Mouse (Mus musculus) layer of hippocampus, adult 2 months (tissue): ENCODE measurements around the gene Gm1673. TPM values are rescaled to one million over a fixed set of nuclear protein-coding genes. Genes with fewer than 3 reads are reported as not detected.
A peak's percentile ranks its signal among the peaks of the same experiment; 100 is the strongest.
"Not testable (repeated sequence)": the region's sequence is repeated elsewhere in the genome, so short reads cannot be mapped to it uniquely, and the experiment has no call there.

Experiments used
- DNase-seq, 2 experiments: peaks; one replicate each; pipeline ENCODE4 v3.0.0; 2022; ENCODE audit warnings: low spot score in 2 of 2
- H3K27ac ChIP-seq: fragments of 200-600 bp; 2 replicates; pipeline ENCODE4 v1.8.1; 2022
- H3K4me3 ChIP-seq: fragments of 200-600 bp; 2 replicates; pipeline ENCODE4 v1.8.1; 2022; ENCODE audit warnings: mild to moderate bottlenecking
- CTCF ChIP-seq: fragments of 200-600 bp; conservative IDR thresholded peaks from 2 replicates; pipeline ENCODE4 v1.8.1; 2022; ENCODE audit warnings: antibody characterized with exemption, mild to moderate bottlenecking, moderate library complexity
- long read RNA-seq, 2 experiments: library from polyadenylated mRNA; stranded (forward); transcript quantifications; one replicate each; pipeline ENCODE4 v2.0.0; 2021; ENCODE audit warnings: borderline mapping rate in 2 of 2
- total RNA-seq, 2 experiments: library from RNA; stranded (reverse); gene quantifications; 2 replicates each; pipeline ENCODE4 v1.2.3; 2021

The Gm1673 gene
- total RNA-seq: 10 to 100 TPM; 57.5 to 58.0 TPM
- long read RNA-seq, experiment 1, transcript Gm1673-203 (4 exons, 511 nt): major isoform, 26 of 46 reads
- long read RNA-seq, experiment 1, transcript Gm1673-201 (4 exons, 477 nt): minor isoform, 18 of 46 reads
- long read RNA-seq, experiment 1, partial matches to known transcripts: 0 of 46 reads
- long read RNA-seq, experiment 1, other reads (novel, unspliced or antisense): 1 of 46 reads
- long read RNA-seq, experiment 2, transcript Gm1673-205 (3 exons, 661 nt): minor isoform, 6 of 58 reads
- long read RNA-seq, experiment 2, transcript Gm1673-203 (4 exons, 511 nt): major isoform, 23 of 58 reads
- long read RNA-seq, experiment 2, transcript Gm1673-201 (4 exons, 477 nt): minor isoform, 21 of 58 reads
- long read RNA-seq, experiment 2, partial matches to known transcripts: 0 of 58 reads
- long read RNA-seq, experiment 2, other reads (novel, unspliced or antisense): 7 of 58 reads

- peak; percentile 79 for TF ChIP-seq CTCF
- Histone ChIP-seq H3K27ac (peak within 1 kb of the TSS; percentile 99), H3K4me3 (peak within 1 kb of the TSS; percentile 95)
- peak; percentile 91 to 95 for DNase-seq
Measured at GRCm38 (mm10) chr5:33983309-33984121, at the start of gene Gm1673. Gene Gm1673 (plus strand): TSS chr5:33983433.

- no peak overlapping the region for H3K4me3 ChIP-seq
- no peak for DNase-seq
- TF ChIP-seq CTCF: no peak
- no peak overlapping the region for H3K27ac ChIP-seq
Measured at GRCm38 (mm10) chr5:33934081-33934480, 49.2 kb upstream of the Gm1673 start.

- no peak for DNase-seq
- Histone ChIP-seq H3K27ac (no peak overlapping the region), H3K4me3 (peak overlapping the region; percentile 84)
- no peak for TF ChIP-seq CTCF
Measured at GRCm38 (mm10) chr5:33934877-33935276, 48.4 kb upstream of the Gm1673 start.

- peak overlapping the region; percentile 84 for H3K4me3 ChIP-seq
- H3K27ac ChIP-seq: peak overlapping the region; percentile 97
- DNase-seq: no peak
- TF ChIP-seq CTCF: no peak
Measured at GRCm38 (mm10) chr5:33935700-33936111, 47.5 kb upstream of the Gm1673 start.

DNA sequence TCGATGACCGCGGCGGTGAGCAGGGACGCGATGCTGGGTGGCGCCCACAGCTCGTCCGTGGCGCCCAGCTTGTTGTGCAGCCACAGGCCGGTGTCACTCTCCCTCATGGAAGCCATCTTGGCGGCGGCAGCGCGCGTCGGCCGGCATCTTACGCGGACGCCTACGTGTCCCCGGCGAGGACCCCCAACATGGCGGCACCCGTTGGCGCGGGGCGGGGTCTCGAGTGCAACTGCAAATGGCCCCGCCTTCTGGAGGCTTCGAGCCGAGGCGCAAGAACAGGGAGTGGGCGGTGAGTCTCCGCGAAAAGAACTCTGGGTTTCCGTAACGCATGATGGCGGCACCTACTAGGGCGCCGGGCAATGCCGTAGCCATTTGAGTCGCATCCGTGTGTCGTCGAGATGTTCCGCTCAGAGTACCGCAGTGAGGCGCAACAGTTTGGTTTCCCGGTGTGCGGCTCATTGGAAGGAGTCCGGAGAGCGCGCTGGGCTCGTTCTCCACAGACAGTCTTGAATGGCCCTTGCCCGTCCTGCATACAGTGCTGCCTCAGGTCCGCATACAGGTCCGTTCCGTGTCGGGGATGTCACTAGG lies 47.0 kb upstream of the Gm1673 start, which contains the start of gene Nelfa:
Gene Nelfa (minus strand): TSS at position 294 of the 588 bp plus-strand sequence.
- TF ChIP-seq CTCF: peak; percentile 20; the same call in 1 of the 2 replicates
- DNase-seq: peak; percentile 99 to 100

GRCm38 (mm10) chr5:33937230-33937629 lies 46.0 kb upstream of the Gm1673 start:
- no peak overlapping the region for H3K27ac ChIP-seq
- peak overlapping the region; percentile 84; the same call in 1 of the 2 replicates for H3K4me3 ChIP-seq
- DNase-seq: no peak
- TF ChIP-seq CTCF: no peak

More for the DNA sequence above, 47.0 kb upstream of the Gm1673 start, which contains the start of gene Nelfa:
- H3K4me3 ChIP-seq: peak within 1 kb of the TSS; percentile 84
- H3K27ac ChIP-seq: peak within 1 kb of the TSS; percentile 97

- H3K27ac ChIP-seq: no peak overlapping the region
- TF ChIP-seq CTCF: no peak
- H3K4me3 ChIP-seq: no peak overlapping the region
- no peak for DNase-seq
Measured at GRCm38 (mm10) chr5:33938448-33938847, 44.8 kb upstream of the Gm1673 start.

- TF ChIP-seq CTCF: 0 out of 2 replicates have a peak, but pooled peaks have one; percentile 25
- DNase-seq, H3K4me3 ChIP-seq, H3K27ac ChIP-seq: not testable (repeated sequence)
Measured at GRCm38 (mm10) chr5:33947035-33947434, 36.2 kb upstream of the Gm1673 start.

DNA sequence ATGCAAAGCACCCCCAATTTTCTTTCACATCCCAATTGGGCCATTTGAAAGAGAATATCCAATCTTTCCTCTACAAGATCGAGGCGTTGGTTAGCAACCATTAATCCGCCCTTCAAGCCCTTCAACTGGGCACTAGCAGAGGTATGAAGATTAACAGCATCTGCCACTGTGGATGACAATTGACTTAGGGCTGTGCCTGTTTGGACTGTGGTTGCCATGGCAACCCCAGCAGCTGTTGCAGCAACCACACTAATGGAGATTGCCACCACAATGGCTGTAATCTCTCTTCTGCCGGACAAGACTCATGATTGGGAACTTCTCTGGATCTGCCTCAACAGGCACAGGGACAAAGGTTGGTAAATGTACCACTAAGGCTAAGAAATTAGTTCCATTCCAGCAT lies 34.9 kb upstream of the Gm1673 start:
- DNase-seq: no peak
- Histone ChIP-seq H3K27ac (no peak overlapping the region), H3K4me3 (no peak overlapping the region)
- TF ChIP-seq CTCF: no peak

DNA sequence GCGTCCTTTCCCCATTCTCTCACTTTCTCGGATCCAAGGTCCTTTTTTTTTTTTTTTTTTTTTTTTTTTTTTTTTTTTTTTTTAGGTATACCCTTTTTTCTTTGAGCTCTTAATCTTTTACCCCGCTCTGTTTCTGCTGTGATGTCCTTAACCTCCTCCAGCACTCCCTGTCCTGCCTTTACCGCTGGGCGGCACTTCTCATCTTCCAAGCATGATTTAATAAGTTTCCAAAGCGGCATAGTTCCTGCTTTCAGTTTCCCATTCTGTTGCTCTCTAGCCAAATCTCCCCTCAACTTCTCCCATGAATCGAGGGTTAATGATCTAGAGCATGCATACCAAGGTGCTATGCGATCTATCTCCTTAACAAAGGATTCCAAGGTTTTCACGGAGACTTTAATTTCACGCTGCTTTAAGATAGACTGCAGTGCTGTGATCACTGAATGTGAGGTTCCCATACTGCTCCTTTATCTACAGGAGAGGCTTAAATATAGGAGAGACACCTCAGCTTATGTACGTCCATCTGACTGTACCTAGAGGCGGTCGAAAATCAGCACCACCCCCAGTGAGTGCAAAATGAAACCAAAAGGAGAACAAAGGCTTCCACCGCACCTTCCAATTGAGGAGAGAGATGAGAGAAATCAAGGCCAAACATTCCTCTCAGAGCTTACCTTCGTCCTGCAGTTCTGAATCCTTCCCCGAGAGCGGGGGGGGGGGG lies 29.6 kb upstream of the Gm1673 start:
- Histone ChIP-seq H3K27ac (peak overlapping the region; percentile 71), H3K4me3 (peak overlapping the region; percentile 56)
- no peak for DNase-seq
- TF ChIP-seq CTCF: no peak

- peak; percentile 86 to 89 for DNase-seq
- Histone ChIP-seq H3K4me3 (peak overlapping the region; percentile 56), H3K27ac (peak overlapping the region; percentile 71)
- peak; percentile 97 for TF ChIP-seq CTCF
Measured at GRCm38 (mm10) chr5:33954354-33954753, 28.9 kb upstream of the Gm1673 start.

DNA sequence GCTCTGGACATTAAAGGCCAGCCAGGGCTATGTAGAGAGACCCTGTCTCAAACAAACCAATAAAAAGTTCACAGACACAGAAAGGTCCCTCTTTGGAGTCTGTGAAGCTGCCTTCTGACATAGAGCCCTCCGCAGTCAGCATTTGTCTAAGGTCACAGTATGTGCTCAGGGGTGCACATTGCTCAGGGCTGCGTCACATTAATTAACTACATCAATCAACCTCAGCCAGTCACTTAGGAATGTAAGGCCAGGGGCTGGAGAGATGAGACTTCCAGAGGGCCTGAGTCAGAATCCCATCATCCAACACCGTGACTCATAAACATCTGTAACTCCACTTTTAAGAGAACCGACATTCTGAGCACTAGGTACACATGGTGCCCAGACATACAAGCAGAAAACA lies 27.4 kb upstream of the Gm1673 start:
- DNase-seq: no peak
- Histone ChIP-seq H3K4me3 (no peak overlapping the region), H3K27ac (no peak overlapping the region)
- no peak for TF ChIP-seq CTCF
